Mouse (Mus musculus): ENCODE measurements around the gene Pde4d.

Pde4d gene

DNA sequence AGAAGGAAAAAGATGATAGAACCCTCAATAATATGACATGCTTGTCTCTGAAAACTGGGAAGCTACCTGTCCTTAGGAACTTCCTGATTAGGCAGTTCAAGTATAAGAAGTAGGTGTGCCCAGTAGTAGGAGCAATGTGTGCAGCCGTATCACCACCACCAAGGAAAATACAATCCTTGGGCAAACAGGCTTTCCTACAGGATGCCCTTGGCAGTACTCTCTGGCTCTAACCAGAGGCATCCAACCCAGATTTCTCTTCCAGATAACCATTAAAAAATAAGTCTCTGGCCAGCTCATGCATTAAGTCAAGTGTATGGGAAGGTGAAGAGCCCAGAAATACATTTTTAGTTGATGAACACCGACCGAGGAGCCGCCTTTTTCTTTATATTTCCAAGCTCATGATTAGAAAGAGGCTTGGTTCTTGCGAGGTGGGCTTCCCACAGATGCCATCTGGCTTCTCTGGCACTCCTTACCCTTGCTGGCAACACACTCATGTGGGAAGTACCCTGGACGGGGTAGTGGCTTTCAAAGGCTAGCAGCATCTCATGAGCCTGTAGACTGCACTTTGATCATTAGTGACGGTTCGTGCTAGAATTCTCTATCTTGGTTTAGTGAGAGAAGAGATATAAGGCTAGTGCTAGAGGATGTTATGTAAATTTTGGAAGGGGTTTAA, 375.0 kb downstream of the Pde4d start:
- no peak for DNase-seq (ENCODE audit: low spot score)

DNA sequence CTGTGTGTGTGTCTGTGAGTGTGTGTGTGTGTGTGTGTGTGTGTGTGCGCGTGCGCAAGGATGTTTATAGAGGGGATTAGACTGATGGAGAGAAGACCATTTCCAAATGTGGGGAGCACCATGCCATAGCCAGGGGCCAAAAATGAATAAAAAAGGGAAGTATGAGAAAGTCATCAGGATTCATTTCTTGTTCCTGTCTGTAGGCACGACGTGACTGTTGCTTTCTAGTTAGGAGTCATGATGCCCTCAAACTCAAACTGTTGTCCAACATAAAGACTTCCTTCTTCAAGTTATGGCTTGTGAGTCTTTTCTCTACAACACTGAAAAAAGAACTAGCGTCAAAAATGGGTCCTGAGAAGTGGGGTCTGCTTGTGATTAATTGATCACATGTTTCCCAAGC, 375.8 kb downstream of the Pde4d start:
- DNase-seq (ENCODE audit: low spot score): no peak

DNA sequence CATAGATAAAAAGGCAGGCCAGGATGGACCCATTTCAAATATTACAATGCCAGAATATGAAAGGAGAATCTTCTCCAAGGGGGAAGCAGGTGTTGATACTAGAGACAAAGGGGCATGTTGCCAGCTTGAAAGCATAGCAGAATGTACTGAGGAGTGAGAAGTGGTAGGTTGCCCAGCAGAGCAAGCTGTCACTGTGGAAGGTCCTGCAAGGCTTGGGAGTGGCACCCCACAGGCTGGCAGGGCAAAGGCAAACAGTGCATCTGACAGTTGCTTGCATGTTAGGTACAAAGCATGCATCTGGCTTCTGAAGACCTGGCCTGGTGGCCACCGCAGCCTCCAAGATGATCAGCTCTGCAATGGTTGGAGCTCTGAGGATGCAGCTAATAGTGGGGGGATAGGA, 384.4 kb downstream of the Pde4d start:
- no peak for DNase-seq (ENCODE audit: low spot score)

DNA sequence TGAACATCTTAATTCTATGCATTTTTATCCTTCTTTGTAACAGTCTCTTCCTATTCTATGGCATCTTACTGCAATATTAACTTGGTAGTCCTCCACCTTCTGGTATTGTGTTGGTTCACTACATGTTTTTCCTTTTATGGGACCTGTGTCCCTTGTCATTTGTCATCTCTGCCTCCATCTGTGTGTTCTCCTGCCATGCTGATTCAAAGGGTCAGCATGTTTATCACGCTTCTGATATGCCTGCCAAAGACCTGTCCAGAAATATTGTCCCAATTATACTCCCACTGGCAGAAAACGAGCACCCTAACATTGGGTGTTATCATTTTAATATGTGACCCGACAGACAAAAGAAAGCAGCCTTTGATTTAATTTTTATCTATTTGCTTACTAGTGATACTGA, 386.6 kb downstream of the Pde4d start:
- DNase-seq (ENCODE audit: low spot score): no peak

DNA sequence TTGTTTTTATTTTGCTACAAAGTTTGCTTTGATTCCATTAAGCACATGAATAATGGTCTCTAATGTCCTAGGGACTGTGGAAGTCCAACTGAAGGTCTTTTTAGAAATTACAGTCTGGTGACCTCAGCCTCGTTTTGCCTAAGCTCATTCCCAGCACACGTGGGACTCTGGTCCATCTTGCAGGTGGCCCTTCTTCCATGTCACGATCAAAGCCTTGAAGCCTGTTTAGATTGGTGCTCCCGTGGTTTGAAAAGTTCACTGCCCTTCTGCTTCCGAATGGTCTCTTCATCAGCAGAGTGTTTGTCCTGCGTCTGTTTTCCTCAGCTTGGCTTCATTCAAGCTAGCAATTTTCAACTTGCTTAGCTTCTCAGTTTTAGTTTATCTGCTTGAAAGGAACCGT, 389.4 kb downstream of the Pde4d start:
- DNase-seq (ENCODE audit: low spot score): no peak

DNA sequence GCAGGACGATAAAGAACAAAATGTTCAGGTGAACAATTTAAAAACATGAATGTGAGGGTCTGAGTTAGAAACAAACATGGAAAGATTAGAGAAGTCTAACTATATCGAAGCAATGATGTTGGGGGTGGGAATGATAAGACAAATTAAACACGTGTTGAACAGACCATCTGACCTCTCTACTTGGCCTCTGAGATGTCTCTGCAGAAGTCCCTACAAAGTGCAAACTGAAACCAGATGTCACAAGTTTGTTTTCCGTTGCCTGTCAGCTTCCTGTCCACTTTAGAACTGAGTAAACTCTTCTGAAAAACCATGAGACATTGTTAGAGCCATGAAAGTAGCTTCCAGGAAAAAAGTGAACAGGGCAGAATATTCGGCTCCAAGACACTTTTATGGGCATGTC, 404.3 kb downstream of the Pde4d start:
- no peak for DNase-seq (ENCODE audit: low spot score)

DNA sequence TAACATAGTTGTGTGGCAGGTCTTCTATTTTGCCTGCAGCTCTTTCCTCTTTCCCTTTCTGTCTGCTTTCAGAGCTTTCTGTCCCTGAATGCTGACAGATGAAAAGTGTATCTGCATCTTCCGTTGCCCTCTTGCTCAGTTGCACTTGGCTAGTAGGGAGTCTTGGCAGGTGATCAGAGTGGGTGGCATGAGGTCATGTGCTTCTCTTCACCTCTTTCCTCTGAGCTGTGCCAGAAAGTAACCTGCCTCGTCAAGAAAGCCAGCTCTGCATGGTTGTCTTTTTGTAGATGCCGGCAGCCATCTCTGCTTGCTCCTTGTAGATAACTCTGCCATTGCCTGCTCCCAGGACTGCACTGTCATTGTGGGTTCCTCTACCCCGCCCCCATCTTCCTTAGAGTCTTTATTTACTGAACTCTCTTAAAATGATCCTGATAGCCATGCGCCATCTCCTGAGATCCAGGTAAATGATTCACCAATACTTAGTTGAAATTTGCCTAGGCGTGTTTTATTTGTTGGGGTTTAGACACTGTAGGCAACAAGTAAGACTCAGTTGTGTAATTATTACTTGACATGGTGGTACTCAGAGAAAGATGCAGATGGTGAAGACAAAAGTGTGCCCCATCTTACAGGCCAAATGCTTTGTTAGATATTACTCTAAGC, 407.2 kb downstream of the Pde4d start:
- no peak for DNase-seq (ENCODE audit: low spot score)

DNA sequence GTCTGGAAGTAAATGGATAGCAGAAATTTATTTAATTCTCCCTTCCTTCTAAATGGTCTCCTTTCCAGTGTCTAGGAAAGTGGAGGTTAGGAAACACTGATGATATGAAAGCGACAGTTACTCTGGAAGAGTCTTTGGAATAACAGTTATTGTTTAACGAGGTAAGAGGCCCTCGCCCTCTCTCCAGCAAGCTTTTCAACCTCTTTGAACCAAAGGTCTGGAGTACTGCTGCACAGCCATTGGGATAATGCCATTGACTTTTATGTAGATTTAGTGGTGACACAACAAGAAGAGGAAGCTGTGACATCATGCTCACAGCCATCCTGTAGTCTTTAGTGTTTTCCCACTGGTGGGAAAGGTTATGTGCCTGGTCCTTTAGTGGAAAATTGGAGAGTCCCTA, 409.6 kb downstream of the Pde4d start:
- DNase-seq (ENCODE audit: low spot score): no peak

DNA sequence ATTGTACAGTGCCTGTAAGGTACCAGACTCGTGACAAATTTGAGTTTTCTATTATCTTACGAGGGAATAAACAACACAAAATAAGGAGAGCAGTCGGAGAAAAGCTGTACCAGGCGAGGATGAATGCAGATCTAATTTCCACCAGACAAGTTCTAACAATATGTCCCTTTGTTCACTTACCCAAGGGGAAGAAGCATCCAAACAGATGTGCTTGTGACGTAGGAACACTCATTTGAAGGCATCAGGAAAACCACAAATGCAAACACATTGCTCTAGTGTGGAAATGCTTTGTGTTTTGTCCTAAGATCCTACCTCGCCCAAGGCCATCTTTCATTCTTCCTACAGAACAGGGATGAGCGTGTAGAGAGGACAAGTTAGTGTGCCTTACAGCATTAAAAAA, 411.0 kb downstream of the Pde4d start:
- no peak for DNase-seq (ENCODE audit: low spot score)

DNA sequence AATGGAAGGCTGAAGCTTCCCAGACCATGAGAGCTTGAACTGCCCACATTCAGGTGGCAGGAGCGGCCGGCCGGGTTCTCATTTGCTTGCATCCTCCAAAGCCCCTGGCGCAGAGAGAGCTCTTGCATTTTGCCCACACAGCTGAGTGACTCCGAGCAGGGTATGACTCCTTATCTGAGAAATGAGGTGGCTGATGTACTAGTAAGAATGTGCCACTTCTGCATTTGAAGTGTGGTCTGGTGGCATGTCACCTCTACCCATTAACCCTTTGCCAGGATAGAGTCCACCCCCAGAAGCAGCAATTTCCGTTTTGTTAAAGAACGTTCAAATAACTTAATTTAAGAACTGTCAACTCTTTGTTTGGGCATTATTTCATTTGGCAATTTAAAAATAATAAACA, 412.0 kb downstream of the Pde4d start:
- no peak for DNase-seq (ENCODE audit: low spot score)

DNA sequence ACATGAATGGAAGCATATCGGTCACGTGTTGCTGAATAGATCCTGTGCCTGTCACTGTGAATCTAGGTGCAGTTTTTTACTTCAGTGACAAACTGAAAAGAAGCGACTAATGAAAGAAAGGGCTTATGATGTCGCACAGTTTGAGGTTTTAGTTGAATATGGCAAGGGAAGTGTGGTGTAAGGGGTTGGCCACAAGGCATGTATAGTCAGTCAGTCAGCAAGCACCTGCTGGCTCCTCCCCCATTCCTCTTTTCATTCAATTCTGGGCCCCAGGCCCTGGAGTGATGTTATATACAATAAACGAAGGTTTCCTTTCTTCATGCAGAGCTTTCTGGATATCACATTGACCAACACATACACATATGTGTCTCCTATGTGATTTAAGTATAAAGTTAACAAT, 412.4 kb downstream of the Pde4d start:
- DNase-seq (ENCODE audit: low spot score): no peak

DNA sequence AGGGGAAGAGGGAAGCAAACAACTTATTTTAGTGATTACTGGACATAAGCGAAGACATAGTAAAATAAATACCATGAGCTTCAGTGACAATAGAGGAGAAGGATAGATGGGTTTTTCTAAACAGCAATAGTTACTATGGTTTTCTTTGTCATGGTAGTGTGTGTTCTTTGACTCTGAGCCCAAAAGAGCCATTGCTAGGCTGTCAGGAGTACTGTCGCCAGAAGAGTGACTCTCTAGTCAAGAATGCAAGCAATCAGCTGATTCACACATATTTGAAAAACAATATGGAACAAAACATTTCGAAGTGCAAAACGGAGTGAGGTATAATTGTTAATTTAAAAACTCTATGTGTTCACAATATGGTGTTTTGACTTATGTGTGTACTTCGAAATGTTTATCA, 450.4 kb downstream of the Pde4d start:
- DNase-seq (ENCODE audit: low spot score): no peak

DNA sequence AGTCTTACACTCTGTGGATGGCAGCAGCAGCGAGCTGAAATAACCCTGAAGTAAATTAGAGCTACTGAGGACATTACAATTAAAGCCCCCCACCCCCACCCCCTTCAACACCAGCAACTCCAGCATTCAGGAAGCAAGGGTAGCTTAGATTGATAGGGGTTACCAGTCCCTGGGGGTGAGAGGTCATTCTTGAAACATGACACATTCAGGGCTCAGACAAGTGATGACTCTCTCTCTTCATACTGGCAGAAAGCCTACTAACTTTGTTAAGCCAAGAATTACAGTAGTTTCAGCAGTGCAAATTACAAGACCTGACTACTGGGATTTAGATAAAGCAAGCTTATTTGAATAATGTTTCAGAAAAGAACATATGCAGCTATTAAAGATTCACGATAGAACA, 455.4 kb downstream of the Pde4d start:
- DNase-seq (ENCODE audit: low spot score): no peak

DNA sequence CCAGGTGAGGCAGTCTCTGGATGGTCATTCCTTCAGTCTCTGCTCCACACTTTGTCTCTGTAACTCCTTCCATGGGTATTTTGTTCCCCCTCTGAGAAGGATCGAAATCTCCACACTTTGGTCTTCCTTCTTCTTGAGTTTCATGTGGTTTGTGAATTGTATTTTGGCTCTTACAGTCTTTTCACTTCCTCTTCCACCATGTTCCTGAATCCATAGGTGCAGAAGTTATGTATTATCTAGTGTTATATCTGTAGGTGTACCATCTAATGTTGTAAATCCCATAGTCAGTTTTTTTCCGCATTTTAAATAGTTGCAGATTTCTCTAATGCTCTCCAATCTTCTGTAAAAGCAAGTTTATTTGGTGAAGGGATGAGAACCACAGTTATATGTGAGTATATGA, 459.4 kb downstream of the Pde4d start:
- DNase-seq (ENCODE audit: low spot score): no peak

DNA sequence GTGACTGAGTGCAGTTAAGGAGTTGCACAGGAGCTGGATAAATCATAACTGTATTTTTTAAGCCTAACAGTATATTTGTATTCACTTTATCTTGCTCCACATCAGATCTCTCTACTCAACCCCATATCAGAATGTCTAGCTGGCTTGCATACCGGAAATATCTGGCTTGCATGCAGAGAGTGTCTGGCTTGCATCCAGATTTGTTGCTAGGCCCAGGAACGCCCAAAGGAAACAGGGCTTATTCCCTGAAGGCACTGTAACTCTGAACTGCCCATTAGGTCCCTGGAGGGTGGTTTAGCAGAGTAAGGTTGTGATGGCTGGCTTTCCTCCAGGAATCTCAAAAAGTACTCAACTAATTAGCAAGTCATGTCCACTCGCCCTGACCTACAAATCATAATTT, 464.9 kb downstream of the Pde4d start:
- no peak for DNase-seq (ENCODE audit: low spot score)

DNA sequence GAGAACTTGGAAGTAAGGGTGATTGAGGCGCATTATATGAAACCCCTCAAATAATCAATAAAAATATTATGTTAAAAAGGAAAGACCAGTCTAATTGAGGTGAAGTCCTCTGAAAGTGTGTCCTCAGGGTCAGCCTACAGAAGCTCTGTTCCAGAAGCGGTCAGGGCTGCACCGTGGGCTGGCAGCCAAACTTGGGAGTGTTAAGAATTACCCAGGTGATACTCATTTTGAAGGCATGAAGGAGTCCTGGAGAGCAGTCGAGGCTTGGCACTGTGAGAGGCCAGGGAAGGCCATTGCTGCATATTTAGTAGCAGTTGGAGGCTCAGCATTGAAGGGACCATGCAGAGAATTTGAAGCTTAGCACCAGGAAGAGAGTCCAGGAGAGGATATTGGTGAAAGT, 471.4 kb downstream of the Pde4d start:
- no peak for DNase-seq (ENCODE audit: low spot score)

DNA sequence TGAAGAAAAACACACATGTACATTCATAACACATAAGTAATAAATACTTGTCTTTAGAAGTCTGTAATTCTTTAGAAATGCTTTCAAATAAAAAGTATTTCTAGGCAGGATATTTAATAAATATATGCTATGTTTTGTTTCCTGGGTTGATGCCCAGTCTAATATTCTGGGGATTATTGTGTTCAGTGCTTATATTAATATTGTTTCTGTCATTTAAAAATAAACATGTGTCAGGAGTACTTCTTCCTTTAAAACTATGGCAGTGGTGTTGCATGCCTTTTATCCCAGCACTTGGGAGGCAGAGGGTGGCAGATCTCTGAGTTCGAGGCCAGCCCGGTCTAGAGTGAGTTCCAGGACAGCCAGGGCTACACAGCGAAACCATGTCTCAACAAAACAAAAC, 485.1 kb downstream of the Pde4d start:
- no peak for DNase-seq (ENCODE audit: low spot score)

DNA sequence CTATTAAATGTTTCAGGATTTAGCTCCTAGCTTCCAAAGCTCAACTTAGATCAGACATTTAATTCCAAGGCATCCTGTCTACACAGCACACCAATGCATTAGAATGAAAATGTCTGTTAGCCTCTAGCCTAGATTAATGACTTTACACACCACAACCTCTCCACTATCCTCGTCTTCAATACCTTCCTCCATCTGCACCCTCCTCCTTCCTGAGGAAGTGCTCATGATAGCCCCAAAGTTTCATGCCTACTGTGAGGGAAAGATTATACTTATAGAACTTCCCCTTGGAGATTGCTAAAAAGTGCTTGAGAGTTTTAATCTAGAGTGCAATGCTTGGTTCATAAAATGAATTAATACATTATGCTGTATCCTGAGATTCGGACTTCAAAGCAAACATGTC, 487.5 kb downstream of the Pde4d start:
- no peak for DNase-seq (ENCODE audit: low spot score)

DNA sequence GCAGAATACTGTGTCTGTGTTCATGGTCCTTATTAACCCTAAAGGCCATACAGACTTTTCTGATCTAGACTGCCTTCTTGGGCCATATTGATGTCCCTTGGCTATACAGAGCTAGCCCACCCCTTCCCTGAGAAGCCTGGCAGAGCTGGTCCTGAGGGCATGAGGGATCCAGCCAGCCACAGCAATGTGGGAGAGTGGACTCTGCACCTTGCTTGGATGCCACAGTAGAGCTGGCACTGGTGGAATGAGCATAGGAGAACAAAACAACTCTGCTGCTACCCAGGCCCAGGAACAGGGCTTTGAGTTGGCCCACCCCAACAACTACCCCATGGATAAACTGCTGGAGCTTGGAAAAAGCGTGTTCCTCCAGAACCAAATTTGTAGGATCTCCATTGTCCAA, 503.2 kb downstream of the Pde4d start:
- no peak for DNase-seq (ENCODE audit: low spot score)

DNA sequence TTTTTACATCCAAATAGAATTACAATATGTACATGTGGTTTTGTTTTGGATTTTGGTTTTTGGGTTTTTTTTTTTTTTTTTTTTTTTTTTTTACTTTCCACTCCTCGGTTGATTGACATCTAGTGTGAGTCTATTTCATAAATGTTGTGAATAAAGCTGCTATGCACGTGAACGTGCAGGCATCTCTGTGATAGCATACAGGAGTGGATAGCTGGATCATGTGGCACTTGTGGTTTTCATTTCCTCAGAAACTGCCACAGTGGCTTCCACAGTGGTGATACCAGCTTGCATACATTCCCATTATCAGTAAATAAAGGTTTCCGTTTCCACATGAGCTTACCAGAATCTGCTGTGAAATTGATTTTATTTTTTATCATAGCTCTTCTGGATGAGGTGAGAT, 506.3 kb downstream of the Pde4d start:
- no peak for DNase-seq (ENCODE audit: low spot score)

DNA sequence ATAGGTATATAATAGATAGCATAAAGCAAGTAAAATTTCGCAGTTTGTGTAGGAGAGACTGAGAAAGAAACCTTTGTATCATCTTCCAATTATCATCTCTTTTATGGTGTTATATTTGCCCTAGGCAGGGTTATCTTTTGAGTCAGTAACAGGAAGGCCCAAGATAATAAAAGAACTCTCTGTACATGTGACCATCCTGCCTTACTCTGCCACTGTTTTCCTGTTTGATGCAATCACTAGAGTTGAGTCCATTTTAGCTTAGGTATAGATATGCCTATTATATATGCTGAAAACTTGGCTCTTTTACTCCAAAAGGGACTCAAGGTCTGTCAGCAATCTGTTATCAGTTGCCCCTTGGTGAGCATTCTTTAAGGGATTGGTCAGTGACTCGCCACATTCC, 514.3 kb downstream of the Pde4d start:
- no peak for DNase-seq (ENCODE audit: low spot score)

DNA sequence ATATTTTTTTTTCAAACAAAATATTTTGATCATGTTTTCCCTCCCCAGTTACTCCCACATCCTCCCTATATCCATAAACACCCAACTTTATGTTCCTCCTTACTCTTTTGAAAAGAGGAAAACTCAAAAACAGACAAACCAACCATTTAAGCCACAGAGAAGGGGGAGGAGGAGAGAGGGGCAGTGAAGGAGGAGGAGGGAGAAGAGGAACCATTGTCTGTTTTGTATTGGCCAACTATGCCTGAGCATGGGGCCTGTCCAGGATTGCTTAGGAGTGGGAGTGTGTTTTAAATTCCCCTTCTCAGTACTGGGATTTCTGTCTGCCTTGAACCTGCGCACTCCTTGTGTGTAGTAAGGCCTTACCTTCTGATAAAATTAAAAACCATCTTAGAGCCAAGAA, 531.4 kb downstream of the Pde4d start:
- DNase-seq (ENCODE audit: low spot score): no peak

DNA sequence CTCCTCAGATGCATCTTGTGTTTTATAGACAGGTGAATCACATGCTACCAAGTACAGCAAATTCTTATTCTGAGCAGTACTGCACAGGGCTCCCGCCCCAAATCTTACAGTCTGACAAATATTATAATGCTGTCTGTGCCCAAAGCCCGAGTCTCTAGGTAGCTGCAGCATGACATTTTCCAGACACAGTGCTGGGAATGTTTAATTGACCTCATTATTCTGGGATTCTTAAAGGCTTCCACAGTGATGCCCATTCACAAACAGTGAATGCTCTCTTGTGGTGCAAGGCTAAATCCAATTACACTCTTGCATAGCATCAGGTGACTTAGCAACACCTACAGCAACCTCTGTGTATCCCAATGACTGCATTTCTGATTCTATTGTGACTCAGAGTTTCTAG, 549.0 kb downstream of the Pde4d start:
- DNase-seq (ENCODE audit: low spot score): no peak

DNA sequence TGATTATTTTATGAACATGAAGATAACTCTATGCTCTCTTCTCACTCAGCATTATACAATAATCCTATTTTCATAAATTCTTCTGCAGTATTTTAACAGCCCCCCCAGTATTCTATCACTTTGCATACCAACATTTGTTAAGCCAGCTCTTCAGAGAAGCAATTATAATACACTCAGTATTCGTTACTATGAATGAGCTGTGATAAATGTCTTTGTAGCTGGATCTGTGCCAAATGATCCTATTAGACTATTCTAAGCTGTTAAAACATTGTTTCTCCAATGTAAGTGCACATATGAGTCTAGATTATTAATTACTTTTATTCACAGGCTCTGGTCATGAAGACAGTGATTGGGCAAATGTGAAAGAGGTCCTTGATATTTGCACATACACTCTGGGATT, 575.0 kb downstream of the Pde4d start:
- DNase-seq (ENCODE audit: low spot score): no peak

All from ovary, adult 18-20 months (tissue).